Mouse (Mus musculus): Measurements from ENCODE around the gene Mdfi.

DNA sequence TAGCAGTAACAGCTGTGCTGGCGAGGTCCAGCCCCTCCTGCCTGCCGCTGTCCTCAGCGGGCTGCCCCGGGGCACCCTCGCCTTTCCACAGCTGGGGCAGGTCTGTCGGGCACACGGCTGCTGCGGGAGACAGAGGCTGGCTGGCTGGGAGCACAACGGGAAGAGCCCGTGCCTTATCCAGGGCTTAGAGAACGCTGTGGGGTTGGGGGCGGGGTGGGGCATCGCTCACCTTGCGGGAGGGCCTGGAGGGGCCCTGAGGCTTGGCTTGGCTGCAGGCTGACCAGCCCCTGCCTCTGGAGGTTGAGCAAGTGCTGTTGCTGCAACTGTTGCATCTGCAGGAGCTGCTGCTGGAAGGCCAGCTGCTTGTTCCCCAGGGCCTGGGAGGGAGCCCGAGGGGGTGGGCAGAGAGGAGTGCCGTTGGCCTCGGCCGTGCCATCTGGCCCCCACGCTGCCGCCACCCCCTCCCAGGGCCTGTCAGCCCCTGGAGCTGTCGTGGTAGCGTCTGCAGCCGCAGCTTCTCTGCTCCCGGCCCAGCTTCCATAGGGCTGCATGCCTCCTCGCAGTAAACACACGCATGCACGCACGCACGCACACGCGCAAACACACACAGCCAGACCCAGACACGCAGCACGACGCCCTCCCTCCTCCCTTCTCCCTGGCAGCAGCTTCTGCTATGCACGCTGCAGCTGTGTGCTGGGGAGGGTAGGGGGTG is 44.0 kb upstream of the Mdfi start:
- TF ChIP-seq CTCF (IDR thresholded peaks at IDR 0.05; ENCODE audit: extremely low read depth, insufficient read depth, low read length): no peak
- peak; percentile 79 for TF ChIP-seq POLR2A (IDR thresholded peaks at IDR 0.05; ENCODE audit: extremely low read depth, insufficient read depth, low read length)

Data from cortical plate, adult 2 months (tissue).